Mouse (Mus musculus): ENCODE results near the gene Ccdc151.

DNA sequence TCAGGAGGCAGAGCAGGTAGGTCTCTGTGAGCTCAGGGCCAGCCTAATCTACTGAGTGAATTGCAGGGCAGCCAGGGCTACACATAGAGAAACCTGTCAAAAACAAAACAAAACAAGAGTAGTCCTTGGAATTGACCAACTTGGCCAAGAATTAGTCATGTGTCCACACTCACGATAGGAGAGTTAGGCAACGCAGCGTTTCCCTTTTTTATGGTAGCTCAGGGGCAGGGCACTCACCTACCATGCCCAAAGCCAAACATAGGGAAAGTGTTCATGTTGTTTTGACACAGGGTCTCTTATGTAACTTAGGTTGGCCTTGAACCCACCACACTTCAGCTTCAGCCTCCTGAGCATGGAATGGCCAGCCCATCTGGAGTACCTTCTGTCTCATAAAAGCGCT is 33.1 kb downstream of the Ccdc151 start:
- TF ChIP-seq CTCF (IDR thresholded peaks at IDR 0.05; ENCODE audit: borderline replicate concordance, extremely low read depth, insufficient read depth, insufficient read length) (no peak), POLR2A (IDR thresholded peaks at IDR 0.05; ENCODE audit: borderline replicate concordance, extremely low read depth, insufficient read depth, insufficient read length, poor library complexity, severe bottlenecking) (no peak)

Measured in brain, embryonic 14.5 days (tissue).